Mouse (Mus musculus) forebrain, embryonic 14.5 days (tissue): ENCODE data around the gene Acer3. TPM values are rescaled to one million over a fixed set of nuclear protein-coding genes. Genes with fewer than 3 reads are reported as not detected.

Experiments
- ATAC-seq: fragments of 200-750 bp; cut with Nextera tagmentation; 2 replicates; pipeline ENCODE4 v1.8.0; 2017; ENCODE audit warnings: mild to moderate bottlenecking, moderate library complexity
- DNase-seq: peaks from one replicate; pipeline ENCODE4 v3.0.0-alpha.2; 2015; ENCODE audit warnings: low spot score
- H3K27ac ChIP-seq: fragments of 300-500 bp; sonication (generic); 2 replicates; pipeline ENCODE4 v1.5.1; 2014; ENCODE audit warnings: low read depth, mild to moderate bottlenecking, control low read depth, low read length, moderate library complexity
- H3K27me3 ChIP-seq: fragments of 300-500 bp; sonication (generic); replicated peaks from 2 replicates; pipeline ENCODE4 v1.6.1; 2014; ENCODE audit warnings: low read length, control low read depth, mixed read lengths; ENCODE audit not compliant: control insufficient read depth, insufficient read depth
- H3K36me3 ChIP-seq: fragments of 300-500 bp; sonication (generic); 2 replicates; pipeline ENCODE4 v1.6.1; 2014; ENCODE audit warnings: low read length, control low read depth; ENCODE audit not compliant: control insufficient read depth, insufficient read depth
- H3K4me1 ChIP-seq: fragments of 300-500 bp; sonication (generic); 2 replicates; pipeline ENCODE4 v1.6.1; 2014; ENCODE audit warnings: antibody characterized with exemption, low read length, control low read depth; ENCODE audit not compliant: control insufficient read depth, insufficient read depth
- H3K4me2 ChIP-seq: fragments of 300-500 bp; sonication (generic); 2 replicates; pipeline ENCODE4 v1.6.1; 2014; ENCODE audit warnings: mild to moderate bottlenecking, control low read depth, low read length
- H3K4me3 ChIP-seq: fragments of 300-500 bp; sonication (generic); 2 replicates; pipeline ENCODE4 v1.5.1; 2014; ENCODE audit warnings: low read depth, low read length, control low read depth
- H3K9ac ChIP-seq: fragments of 300-500 bp; sonication (generic); 2 replicates; pipeline ENCODE4 v1.6.1; 2014; ENCODE audit warnings: mild to moderate bottlenecking, low read length, control low read depth, moderate library complexity
- H3K9me3 ChIP-seq: fragments of 300-500 bp; sonication (generic); replicated peaks from 2 replicates; pipeline ENCODE4 v1.6.1; 2016; ENCODE audit warnings: low read length, control low read depth, mixed read lengths; ENCODE audit not compliant: control insufficient read depth
- WGBS: fragments of 180-500 bp; shearing (Covaris S2); extraction: QIAGEN DNeasy Blood & Tissue Kit; methylation state at CpG from one replicate; pipeline ENCODE4 v1.1.7; 2014; 5-methylcytosine and 5-hydroxymethylcytosine counted together
- polyA plus RNA-seq: library from polyadenylated mRNA; unstranded; fragments of >200 nt; fragmentation: Nextera tagmentation; extraction: Ambion mirVana; gene quantifications from 2 replicates; pipeline ENCODE4 v1.2.1, GENCODE M21; 2014

Acer3 gene
- polyA plus RNA-seq, 1 experiment from 2014 or later = 10.1 TPM

GRCm38 (mm10) chr7:98344361-98344760 is 23.4 kb upstream of the Acer3 start:
- ATAC-seq (no peak), DNase-seq (no peak)
- WGBS = 32% methylated on average over 3 of the region's 3 CpGs

GRCm38 (mm10) chr7:98342249-98342648 is 21.2 kb upstream of the Acer3 start:
- ATAC-seq (no peak), DNase-seq (no peak)
- 53% methylated on average over 3 of the region's 3 CpGs for WGBS
- no peak overlapping the region for H3K4me3 ChIP-seq
- H3K27ac ChIP-seq = no peak overlapping the region
- no peaks in the 10 kb centered on the region for H3K9me3 ChIP-seq
- H3K4me2 ChIP-seq = no peak overlapping the region
- no peaks in the 10 kb centered on the region for H3K4me1 ChIP-seq
- H3K36me3 ChIP-seq = no peaks in the 10 kb centered on the region
- H3K27me3 ChIP-seq = peaks cover 6% of the 10 kb centered on the region
- no peak overlapping the region for H3K9ac ChIP-seq

More at GRCm38 (mm10) chr7:98344361-98344760, 23.4 kb upstream of the Acer3 start:
- Histone ChIP-seq H3K9ac (no peak overlapping the region), H3K9me3 (no peaks in the 10 kb centered on the region), H3K27me3 (peaks cover 6% of the 10 kb centered on the region), H3K4me1 (no peaks in the 10 kb centered on the region), H3K27ac (no peak overlapping the region), H3K4me3 (no peak overlapping the region), H3K4me2 (no peak overlapping the region), H3K36me3 (no peaks in the 10 kb centered on the region)

GRCm38 (mm10) chr7:98341475-98341874 is 20.5 kb upstream of the Acer3 start:
- ATAC-seq = peak; percentile 73; the same call in 1 of the 2 replicates
- Histone ChIP-seq H3K4me1 (no peaks in the 10 kb centered on the region), H3K36me3 (no peaks in the 10 kb centered on the region), H3K27me3 (peaks cover 6% of the 10 kb centered on the region), H3K9me3 (no peaks in the 10 kb centered on the region), H3K4me3 (peak overlapping the region; percentile 22), H3K27ac (no peak overlapping the region), H3K4me2 (peak overlapping the region; percentile 50), H3K9ac (peak overlapping the region; percentile 51)
- peak; percentile 93 for DNase-seq
- under 1% methylated on average over 13 of the region's 13 CpGs for WGBS

- no peaks in the 10 kb centered on the region for H3K9me3 ChIP-seq
- H3K4me2 ChIP-seq = no peak overlapping the region
- no peak overlapping the region for H3K27ac ChIP-seq
- no peak for DNase-seq
- 78% methylated on average over 5 of the region's 5 CpGs for WGBS
- H3K4me1 ChIP-seq = no peaks in the 10 kb centered on the region
- ATAC-seq = no peak
- no peaks in the 10 kb centered on the region for H3K36me3 ChIP-seq
- H3K9ac ChIP-seq = no peak overlapping the region
- H3K4me3 ChIP-seq = no peak overlapping the region
- H3K27me3 ChIP-seq = peaks cover 6% of the 10 kb centered on the region
Observed at GRCm38 (mm10) chr7:98340343-98340742, 19.3 kb upstream of the Acer3 start.

GRCm38 (mm10) chr7:98333987-98334386 is 13.0 kb upstream of the Acer3 start:
- 90% methylated on average over 3 of the region's 3 CpGs for WGBS
- ATAC-seq = no peak
- Histone ChIP-seq H3K36me3 (no peaks in the 10 kb centered on the region), H3K27ac (no peak overlapping the region), H3K4me3 (no peak overlapping the region), H3K9ac (no peak overlapping the region), H3K4me2 (no peak overlapping the region), H3K4me1 (no peaks in the 10 kb centered on the region), H3K27me3 (no peaks in the 10 kb centered on the region), H3K9me3 (no peaks in the 10 kb centered on the region)
- no peak for DNase-seq

GRCm38 (mm10) chr7:98333507-98333906 is 12.5 kb upstream of the Acer3 start:
- H3K9me3 ChIP-seq = no peaks in the 10 kb centered on the region
- H3K27me3 ChIP-seq = no peaks in the 10 kb centered on the region
- WGBS = 95% methylated on average over 5 of the region's 5 CpGs
- H3K4me3 ChIP-seq = no peak overlapping the region
- H3K4me2 ChIP-seq = no peak overlapping the region
- no peaks in the 10 kb centered on the region for H3K4me1 ChIP-seq
- ATAC-seq = no peak
- no peak for DNase-seq
- H3K9ac ChIP-seq = no peak overlapping the region
- no peak overlapping the region for H3K27ac ChIP-seq
- no peaks in the 10 kb centered on the region for H3K36me3 ChIP-seq

GRCm38 (mm10) chr7:98332678-98333397 is 11.8 kb upstream of the Acer3 start:
- H3K4me3 ChIP-seq = no peak overlapping the region
- H3K27ac ChIP-seq = no peak overlapping the region
- H3K36me3 ChIP-seq = no peaks in the 10 kb centered on the region
- H3K4me1 ChIP-seq = no peaks in the 10 kb centered on the region
- no peaks in the 10 kb centered on the region for H3K9me3 ChIP-seq
- DNase-seq (peak; percentile 38), ATAC-seq (no peak; the same call in 1 of the 2 replicates)
- H3K27me3 ChIP-seq = no peaks in the 10 kb centered on the region
- 60% methylated on average over 5 of the region's 5 CpGs for WGBS
- no peak overlapping the region for H3K9ac ChIP-seq
- no peak overlapping the region for H3K4me2 ChIP-seq

GRCm38 (mm10) chr7:98331932-98332331 is 10.9 kb upstream of the Acer3 start:
- Histone ChIP-seq H3K4me3 (no peak overlapping the region), H3K36me3 (no peaks in the 10 kb centered on the region), H3K27me3 (no peaks in the 10 kb centered on the region), H3K4me2 (no peak overlapping the region), H3K9me3 (no peaks in the 10 kb centered on the region), H3K4me1 (no peaks in the 10 kb centered on the region), H3K9ac (no peak overlapping the region), H3K27ac (no peak overlapping the region)
- no peak for DNase-seq
- no peak for ATAC-seq
- WGBS = 86% methylated on average over 3 of the region's 3 CpGs

GRCm38 (mm10) chr7:98330375-98331002 is 9.5 kb upstream of the Acer3 start:
- no peak for DNase-seq
- WGBS = 73% methylated on average over 2 of the region's 2 CpGs
- no peaks in the 10 kb centered on the region for H3K9me3 ChIP-seq

More at GRCm38 (mm10) chr7:98330375-98331002, 9.5 kb upstream of the Acer3 start:
- no peak overlapping the region for H3K27ac ChIP-seq
- no peak for ATAC-seq
- H3K4me3 ChIP-seq = no peak overlapping the region
- H3K4me2 ChIP-seq = no peak overlapping the region
- no peaks in the 10 kb centered on the region; the same call in 1 of the 2 replicates for H3K27me3 ChIP-seq
- H3K9ac ChIP-seq = no peak overlapping the region
- H3K36me3 ChIP-seq = no peaks in the 10 kb centered on the region
- H3K4me1 ChIP-seq = no peaks in the 10 kb centered on the region
